Comparison of ENCODE assay signal across 19 mouse cellular contexts in the genomic region with DNA sequence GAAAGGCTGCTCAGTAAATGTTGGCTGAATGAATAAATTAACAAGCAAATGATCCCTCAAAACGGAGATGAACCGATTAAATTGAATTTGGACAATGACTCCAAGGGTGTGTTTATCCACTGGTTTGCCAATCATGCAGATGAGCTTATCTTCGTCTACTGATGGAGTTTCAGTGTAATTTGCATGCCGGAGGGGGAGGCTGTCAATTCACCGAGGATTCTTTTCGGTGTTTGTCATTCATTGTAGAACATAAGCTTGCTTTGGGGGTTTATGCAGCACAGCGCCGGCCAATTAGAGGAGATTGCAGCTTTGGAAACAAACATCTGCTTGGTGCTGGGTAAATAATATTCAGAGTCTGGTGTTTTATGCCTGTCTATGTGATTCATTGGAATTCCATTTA.
DNase-seq lines count a peak whose midpoint lies in the region; ATAC-seq and TF ChIP-seq lines count a peak whose summit lies in the region.
"Had no signal": no experiment of that assay in that cellular context is flagged by ENCODE, and none has a peak within 500 bp of the region (broad histone marks: within the 10 kb centered on the region; RNA-seq: fewer than 3 reads in every experiment).

No protein-coding gene starts in this region.

- no peak overlapping the region for H3K9ac ChIP-seq in midbrain, embryonic 14.5 days (replicated peaks; ENCODE audit: low read length)
- no peak overlapping the region for H3K9ac ChIP-seq in midbrain, postnatal 0 days (replicated peaks; ENCODE audit: low read length, poor library complexity, severe bottlenecking)
- no peak overlapping the region for H3K9ac ChIP-seq in forebrain, embryonic 15.5 days (replicated peaks)
- H3K9ac ChIP-seq: heart, embryonic 15.5 days; limb, embryonic 13.5 days; liver, embryonic 15.5 days had no signal

- TF ChIP-seq CTCF in midbrain, postnatal 0 days (IDR thresholded peaks at IDR 0.05) = no peak

- no peaks in the 10 kb centered on the region for H3K27me3 ChIP-seq in midbrain, embryonic 14.5 days (ENCODE audit: control insufficient read depth, insufficient read depth, low read length)
- no peaks in the 10 kb centered on the region for H3K27me3 ChIP-seq in midbrain, postnatal 0 days (ENCODE audit: insufficient read depth, low read length)
- no peaks in the 10 kb centered on the region for H3K27me3 ChIP-seq in forebrain, embryonic 15.5 days
- H3K27me3 ChIP-seq: heart, embryonic 15.5 days; limb, embryonic 13.5 days; liver, embryonic 15.5 days had no signal

- no peaks in the 10 kb centered on the region for H3K9me3 ChIP-seq in midbrain, embryonic 14.5 days (ENCODE audit: control insufficient read depth, low read length)
- no peaks in the 10 kb centered on the region for H3K9me3 ChIP-seq in midbrain, postnatal 0 days (ENCODE audit: low read length)
- H3K9me3 ChIP-seq in forebrain, embryonic 15.5 days = no peaks in the 10 kb centered on the region
- H3K9me3 ChIP-seq: embryonic facial prominence, embryonic 10.5 days; heart, embryonic 15.5 days; limb, embryonic 13.5 days; liver, embryonic 15.5 days had no signal

- no peak overlapping the region for H3K4me3 ChIP-seq in midbrain, embryonic 14.5 days (replicated peaks; ENCODE audit: low read depth, low read length)
- no peak overlapping the region for H3K4me3 ChIP-seq in midbrain, postnatal 0 days (ENCODE audit: low read depth, low read length)
- no peak overlapping the region for H3K4me3 ChIP-seq in forebrain, embryonic 15.5 days
- H3K4me3 ChIP-seq: embryonic facial prominence, embryonic 10.5 days; heart, adult 2 months; heart, embryonic 15.5 days; limb, embryonic 13.5 days; liver, embryonic 15.5 days had no signal

- 0 out of 2 replicates have a peak, but pooled peaks have one; percentile 18 for ATAC-seq in frontal cortex, adult (ENCODE audit: low TSS enrichment)
- no peak for ATAC-seq in midbrain, embryonic 14.5 days (ENCODE audit: low FRiP score, low TSS enrichment)
- no peak for ATAC-seq in midbrain, postnatal 0 days (ENCODE audit: low FRiP score)
- ATAC-seq in forebrain, embryonic 15.5 days (replicated peaks) = 0 out of 2 replicates have a peak, but pooled peaks have one; percentile 60
- ATAC-seq: intestine, postnatal 0 days; lung, postnatal 0 days had no signal

- WGBS in midbrain, embryonic 14.5 days = 42% methylated on average over 8 of the region's 8 CpGs
- WGBS in midbrain, postnatal 0 days = 50% methylated on average over 8 of the region's 8 CpGs
- WGBS in forebrain, embryonic 15.5 days = 18% methylated on average over 8 of the region's 8 CpGs

- no peak for DNase-seq in frontal cortex, postnatal 14 days (ENCODE audit: low spot score in 2 of 2)
- DNase-seq in midbrain, embryonic 14.5 days = peak; percentile 66
- DNase-seq in midbrain, postnatal 0 days (ENCODE audit: low spot score) = no peak
- no peak for DNase-seq in lung, postnatal 25 days (ENCODE audit: low spot score)
- DNase-seq in adrenal gland, adult 18-20 months (ENCODE audit: low spot score in 2 of 2) = no peak
- DNase-seq: cerebellum, adult 9-10 months; gastrocnemius, postnatal 10 days; heart, adult 2 months; heart, postnatal 4 days; spleen, adult 18-20 months; thymus, postnatal 36 days had no signal

- no peaks in the 10 kb centered on the region for H3K36me3 ChIP-seq in midbrain, embryonic 14.5 days (ENCODE audit: control insufficient read depth, insufficient read depth, low read length)
- H3K36me3 ChIP-seq in midbrain, postnatal 0 days (ENCODE audit: insufficient read depth, low read length) = no peaks in the 10 kb centered on the region
- no peaks in the 10 kb centered on the region for H3K36me3 ChIP-seq in forebrain, embryonic 15.5 days
- H3K36me3 ChIP-seq: embryonic facial prominence, embryonic 10.5 days; heart, embryonic 15.5 days; limb, embryonic 13.5 days; liver, embryonic 15.5 days had no signal

- H3K4me1 ChIP-seq in midbrain, embryonic 14.5 days (ENCODE audit: control insufficient read depth, insufficient read depth, low read length) = peaks cover 6% of the 10 kb centered on the region; the same call in 1 of the 2 replicates
- H3K4me1 ChIP-seq in midbrain, postnatal 0 days (ENCODE audit: insufficient read depth, low read length) = 0 out of 2 replicates have a peak, but pooled peaks cover 2% of the 10 kb centered on the region
- peaks cover 25% of the 10 kb centered on the region for H3K4me1 ChIP-seq in forebrain, embryonic 15.5 days
- H3K4me1 ChIP-seq: embryonic facial prominence, embryonic 10.5 days; heart, embryonic 15.5 days; limb, embryonic 13.5 days; liver, embryonic 15.5 days had no signal

- no peak overlapping the region for H3K4me2 ChIP-seq in midbrain, embryonic 14.5 days (ENCODE audit: low read length)
- H3K4me2 ChIP-seq in midbrain, postnatal 0 days (ENCODE audit: low read depth, low read length, poor library complexity, severe bottlenecking) = no peak overlapping the region
- H3K4me2 ChIP-seq in forebrain, embryonic 15.5 days (replicated peaks) = peak overlapping the region; percentile 7; the same call in 1 of the 2 replicates
- H3K4me2 ChIP-seq: heart, embryonic 15.5 days; limb, embryonic 13.5 days; liver, embryonic 15.5 days had no signal

- peak overlapping the region; percentile 6; the same call in 1 of the 2 replicates for H3K27ac ChIP-seq in midbrain, embryonic 14.5 days (replicated peaks; ENCODE audit: low read depth, low read length)
- no peak overlapping the region for H3K27ac ChIP-seq in midbrain, postnatal 0 days (ENCODE audit: low read depth, low read length)
- peak overlapping the region; percentile 62 for H3K27ac ChIP-seq in forebrain, embryonic 15.5 days (replicated peaks)
- H3K27ac ChIP-seq: embryonic facial prominence, embryonic 10.5 days; heart, adult 2 months; heart, embryonic 15.5 days; limb, embryonic 13.5 days; liver, embryonic 15.5 days had no signal

Comparison
In these comparisons a context has a peak if more than half of its experiments do, and no peak if none do; other contexts are left out.
1. ATAC-seq: peak in frontal cortex, adult (single experiment) and forebrain, embryonic 15.5 days (single experiment); none in midbrain, embryonic 14.5 days (single experiment) and midbrain, postnatal 0 days (single experiment).